ENCODE assay signal across 8 mouse cellular contexts in the genomic region with DNA sequence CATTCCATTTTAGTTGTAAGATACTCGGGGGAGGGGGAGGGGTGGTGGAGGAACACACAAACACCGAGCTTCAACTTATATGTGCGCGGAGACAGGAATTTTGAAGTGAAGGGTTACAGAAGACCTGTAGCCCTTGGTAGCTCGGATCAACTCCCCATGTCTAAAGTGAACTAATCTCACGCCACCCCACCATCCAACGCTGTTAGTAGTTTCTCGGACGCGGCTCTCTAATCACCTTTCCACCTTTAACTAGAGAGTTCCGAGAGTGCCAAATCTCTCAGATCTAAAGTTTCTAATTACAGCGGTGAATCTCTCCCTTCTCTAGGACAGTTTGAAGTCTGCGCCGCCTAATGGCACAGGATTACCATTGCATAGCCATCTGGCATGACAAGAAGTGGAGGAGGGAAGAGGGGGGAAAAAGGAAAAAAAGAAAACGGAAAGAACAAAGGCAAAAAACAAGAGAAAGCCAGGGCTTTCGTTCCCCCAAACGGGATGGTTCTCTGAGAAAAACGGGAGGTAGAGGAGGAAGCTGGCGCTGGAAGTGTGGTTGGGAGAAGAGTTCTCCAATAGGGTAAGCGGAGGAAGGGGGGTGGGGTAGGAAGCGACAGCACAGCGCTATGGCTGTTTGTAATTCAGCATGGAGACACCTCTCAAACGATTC. TPM values are rescaled to one million over a fixed set of nuclear protein-coding genes. Genes with fewer than 3 reads are reported as not detected.
DNase-seq lines count a peak whose midpoint lies in the region; TF ChIP-seq lines count a peak whose summit lies in the region.

No protein-coding gene starts in this region.

- 22% methylated on average over 23 of the region's 23 CpGs for WGBS in midbrain, embryonic 10.5 days
- 25% methylated on average over 23 of the region's 23 CpGs for WGBS in spleen, adult 2 months

- H3K4me3 ChIP-seq in midbrain, embryonic 10.5 days = peak overlapping the region; percentile 55
- H3K4me3 ChIP-seq in spleen, adult 2 months (ENCODE audit: extremely low read depth, insufficient read depth, insufficient read length) = peak overlapping the region; percentile 66

- H3K27ac ChIP-seq in midbrain, embryonic 10.5 days (replicated peaks) = peak overlapping the region; percentile 80
- peak overlapping the region; percentile 48 for H3K27ac ChIP-seq in spleen, adult 2 months (ENCODE audit: insufficient read depth, low read length)

- TF ChIP-seq CTCF in spleen, adult 2 months (IDR thresholded peaks at IDR 0.05; ENCODE audit: extremely low read depth, insufficient read depth, insufficient read length, insufficient replicate concordance) = no peak

- H3K36me3 ChIP-seq in midbrain, embryonic 10.5 days = 0 out of 2 replicates have a peak, but pooled peaks cover under 1% of the 10 kb centered on the region
- 0 out of 2 replicates have a peak, but pooled peaks cover under 1% of the 10 kb centered on the region for H3K36me3 ChIP-seq in spleen, adult 2 months (ENCODE audit: control insufficient read depth, insufficient read depth, low read length)

- intact Hi-C loops in left cerebral cortex, postnatal 4 days (cut with DNase I) = no loop called here

- H3K4me1 ChIP-seq in midbrain, embryonic 10.5 days = no peaks in the 10 kb centered on the region
- H3K4me1 ChIP-seq in spleen, adult 2 months (ENCODE audit: control insufficient read depth, insufficient read depth, insufficient read length) = no peaks in the 10 kb centered on the region

- no peak for TF ChIP-seq POLR2A in spleen, adult 2 months (IDR thresholded peaks at IDR 0.05; ENCODE audit: low read depth, low read length)

- peak; percentile 27 for DNase-seq in urinary bladder, postnatal 14 days (ENCODE audit: low spot score)
- DNase-seq in urinary bladder, postnatal 10 days (ENCODE audit: low spot score) = no peak
- DNase-seq in embryo, embryonic 10.5 days (ENCODE audit: low spot score) = peak; percentile 79
- peak; percentile 47 for DNase-seq in gonadal fat pad, adult 2 months (ENCODE audit: low read depth)
- DNase-seq in kidney, adult 11 months = peak; percentile 33
- peak; percentile 41 for DNase-seq in left cerebral cortex, postnatal 4 days
- DNase-seq in midbrain, embryonic 10.5 days (ENCODE audit: low spot score) = peak; percentile 59
- peak; percentile 30 to 54 for DNase-seq in spleen, adult 2 months (ENCODE audit: low read depth in 1 of 2, low spot score in 2 of 2)

- no peaks in the 10 kb centered on the region for H3K9me3 ChIP-seq in midbrain, embryonic 10.5 days (replicated peaks)

- no peaks in the 10 kb centered on the region for H3K27me3 ChIP-seq in midbrain, embryonic 10.5 days (ENCODE audit: low read depth, poor library complexity, severe bottlenecking)
- no peaks in the 10 kb centered on the region for H3K27me3 ChIP-seq in spleen, adult 2 months (ENCODE audit: control insufficient read depth, insufficient read depth, low read length)

RNA-seq across cellular contexts. Expression of a gene that starts 0.7 kb away (rescaled TPM):
- polyA plus RNA-seq in gonadal fat pad, adult 2 months (2012; rRNA removed) = 1.1 and 1.5 TPM in 2 replicates
- total RNA-seq in left cerebral cortex, postnatal 4 days (2021) = 1 to 10 TPM; 5.0 to 5.8 TPM
- polyA plus RNA-seq in midbrain, embryonic 10.5 days (2016; fragmentation: Nextera tagmentation; extraction: Ambion mirVana) = 22.8 and 26.5 TPM in 2 replicates
- polyA plus RNA-seq in spleen, adult 2 months (2012; rRNA removed) = 0.04 and 0.13 TPM in 2 replicates
